Mouse (Mus musculus) midbrain, embryonic 14.5 days (tissue): Measurements from ENCODE around the gene Ifitm6. TPM values are rescaled to one million over a fixed set of nuclear protein-coding genes. Genes with fewer than 3 reads are reported as not detected.

ENCODE experiments used
- ATAC-seq: fragments of 200-750 bp; cut with Nextera tagmentation; 2 replicates; pipeline ENCODE4 v1.8.0; 2017; ENCODE audit warnings: moderate number of reproducible peaks, moderate library complexity; ENCODE audit not compliant: low FRiP score, low TSS enrichment
- DNase-seq: peaks from one replicate; pipeline ENCODE4 v3.0.0-alpha.2; 2015
- H3K27ac ChIP-seq: fragments of 300-500 bp; sonication (generic); replicated peaks from 2 replicates; pipeline ENCODE4 v1.5.1; 2014; ENCODE audit warnings: mild to moderate bottlenecking, low read depth, low read length, moderate library complexity
- H3K27me3 ChIP-seq: fragments of 300-500 bp; sonication (generic); 2 replicates; pipeline ENCODE4 v1.6.1; 2014; ENCODE audit warnings: low read length, control low read depth, mixed read lengths; ENCODE audit not compliant: control insufficient read depth, insufficient read depth
- H3K36me3 ChIP-seq: fragments of 300-500 bp; sonication (generic); 2 replicates; pipeline ENCODE4 v1.6.1; 2014; ENCODE audit warnings: low read length, control low read depth; ENCODE audit not compliant: control insufficient read depth, insufficient read depth
- H3K4me1 ChIP-seq: fragments of 300-500 bp; sonication (generic); 2 replicates; pipeline ENCODE4 v1.6.1; 2014; ENCODE audit warnings: mild to moderate bottlenecking, antibody characterized with exemption, low read length, control low read depth; ENCODE audit not compliant: control insufficient read depth, insufficient read depth
- H3K4me2 ChIP-seq: fragments of 300-500 bp; sonication (generic); 2 replicates; pipeline ENCODE4 v1.6.1; 2014; ENCODE audit warnings: mild to moderate bottlenecking, low read length, moderate library complexity
- H3K4me3 ChIP-seq: fragments of 300-500 bp; sonication (generic); replicated peaks from 2 replicates; pipeline ENCODE4 v1.5.1; 2014; ENCODE audit warnings: low read depth, low read length
- H3K9ac ChIP-seq: fragments of 300-500 bp; sonication (generic); replicated peaks from 2 replicates; pipeline ENCODE4 v1.6.1; 2014; ENCODE audit warnings: mild to moderate bottlenecking, low read length, moderate library complexity
- H3K9me3 ChIP-seq: fragments of 300-500 bp; sonication (generic); 2 replicates; pipeline ENCODE4 v1.6.1; 2016; ENCODE audit warnings: low read length, control low read depth, mixed read lengths; ENCODE audit not compliant: control insufficient read depth
- WGBS: fragments of 180-500 bp; shearing (Covaris S2); extraction: QIAGEN DNeasy Blood & Tissue Kit; methylation state at CpG from one replicate; pipeline ENCODE4 v1.1.7; 2014; 5-methylcytosine and 5-hydroxymethylcytosine counted together
- polyA plus RNA-seq: library from polyadenylated mRNA; unstranded; fragments of >200 nt; fragmentation: Nextera tagmentation; extraction: Ambion mirVana; gene quantifications from 2 replicates; pipeline ENCODE4 v1.2.1, GENCODE M21; 2014

Gene Ifitm6
- polyA plus RNA-seq, 1 experiment from 2014 or later, result 0.34 TPM

- Histone ChIP-seq H3K9ac (no peak overlapping the region), H3K27me3 (no peaks in the 10 kb centered on the region), H3K36me3 (peaks cover 8% of the 10 kb centered on the region; the same call in 1 of the 2 replicates), H3K9me3 (no peaks in the 10 kb centered on the region; the same call in 1 of the 2 replicates), H3K4me1 (peaks cover 23% of the 10 kb centered on the region), H3K4me3 (no peak overlapping the region), H3K4me2 (no peak overlapping the region), H3K27ac (no peak overlapping the region)
- WGBS, result 96% methylated on average over 14 of the region's 14 CpGs
- ATAC-seq, result no peak
- no peak for DNase-seq
Observed at GRCm38 (mm10) chr7:141058601-141059341, 41.0 kb upstream of the Ifitm6 start.

GRCm38 (mm10) chr7:141057541-141057940 lies 39.8 kb upstream of the Ifitm6 start:
- DNase-seq (no peak), ATAC-seq (no peak)
- no peaks in the 10 kb centered on the region for H3K36me3 ChIP-seq
- peaks cover 21% of the 10 kb centered on the region for H3K4me1 ChIP-seq
- no peaks in the 10 kb centered on the region for H3K27me3 ChIP-seq
- H3K4me3 ChIP-seq, result no peak overlapping the region
- no peak overlapping the region for H3K9ac ChIP-seq
- WGBS, result 95% methylated on average over 1 of the region's 1 CpGs
- no peak overlapping the region for H3K27ac ChIP-seq
- H3K9me3 ChIP-seq, result no peaks in the 10 kb centered on the region; the same call in 1 of the 2 replicates
- no peak overlapping the region for H3K4me2 ChIP-seq

GRCm38 (mm10) chr7:141056976-141057375 lies 39.3 kb upstream of the Ifitm6 start:
- DNase-seq, result no peak
- Histone ChIP-seq H3K36me3 (no peaks in the 10 kb centered on the region), H3K27me3 (no peaks in the 10 kb centered on the region), H3K4me2 (no peak overlapping the region), H3K9me3 (no peaks in the 10 kb centered on the region; the same call in 1 of the 2 replicates), H3K27ac (no peak overlapping the region), H3K4me1 (peaks cover 15% of the 10 kb centered on the region), H3K4me3 (no peak overlapping the region), H3K9ac (no peak overlapping the region)
- ATAC-seq, result no peak
- 93% methylated on average over 6 of the region's 6 CpGs for WGBS

DNA sequence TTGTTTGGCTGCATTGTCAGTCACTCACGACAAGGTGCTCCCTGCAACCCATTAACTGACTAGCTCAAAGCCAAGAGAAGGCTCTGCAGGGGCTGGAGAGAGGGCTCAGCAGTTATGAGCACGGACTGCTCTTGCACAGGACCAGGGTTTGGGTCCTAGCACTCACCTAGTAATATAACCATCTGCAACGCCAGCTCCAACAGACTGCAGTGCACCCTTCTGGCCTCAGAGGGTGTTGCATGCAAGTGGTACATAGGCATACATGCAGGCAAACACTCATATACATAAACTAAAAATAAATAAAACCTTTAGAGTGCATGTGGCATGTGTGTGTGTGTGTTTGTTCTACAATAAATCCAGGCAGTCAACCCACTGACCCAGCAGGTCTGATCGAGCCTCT lies 38.1 kb upstream of the Ifitm6 start:
- Histone ChIP-seq H3K9ac (no peak overlapping the region), H3K9me3 (no peaks in the 10 kb centered on the region; the same call in 1 of the 2 replicates), H3K4me1 (peaks cover 10% of the 10 kb centered on the region), H3K27ac (no peak overlapping the region), H3K36me3 (no peaks in the 10 kb centered on the region), H3K27me3 (no peaks in the 10 kb centered on the region), H3K4me2 (no peak overlapping the region), H3K4me3 (no peak overlapping the region)
- no peak for ATAC-seq
- 88% methylated on average over 4 of the region's 4 CpGs for WGBS
- DNase-seq, result no peak

DNA sequence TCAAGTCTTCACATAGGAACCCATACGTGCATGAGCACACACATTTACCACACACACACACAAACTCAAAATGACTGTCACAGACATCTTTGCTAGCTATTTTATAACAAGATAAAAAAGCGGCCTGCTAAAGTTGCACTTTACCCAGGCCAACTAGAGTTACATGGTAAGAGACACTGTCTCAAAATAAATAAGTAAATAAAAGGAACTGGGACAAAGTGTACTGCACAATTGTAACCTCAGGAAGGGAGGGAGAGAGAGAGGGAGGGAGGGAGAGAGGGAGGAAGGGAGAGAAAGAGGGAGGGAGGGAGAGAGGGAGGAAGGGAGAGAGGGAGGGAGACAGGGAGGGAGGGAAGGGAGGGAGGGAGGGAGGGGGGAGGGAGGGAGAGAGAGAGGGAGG lies 34.7 kb upstream of the Ifitm6 start:
- Histone ChIP-seq H3K36me3 (no peaks in the 10 kb centered on the region), H3K27ac (no peak overlapping the region), H3K4me1 (peaks cover 7% of the 10 kb centered on the region), H3K27me3 (no peaks in the 10 kb centered on the region), H3K9ac (no peak overlapping the region), H3K9me3 (no peaks in the 10 kb centered on the region; the same call in 1 of the 2 replicates), H3K4me2 (no peak overlapping the region), H3K4me3 (no peak overlapping the region)
- DNase-seq, result no peak
- no peak for ATAC-seq
- WGBS, result 86% methylated on average over 2 of the region's 2 CpGs

GRCm38 (mm10) chr7:141052016-141052415 lies 34.3 kb upstream of the Ifitm6 start:
- no peaks in the 10 kb centered on the region; the same call in 1 of the 2 replicates for H3K9me3 ChIP-seq
- ATAC-seq, result no peak
- no peak overlapping the region for H3K9ac ChIP-seq
- no peak overlapping the region for H3K4me3 ChIP-seq
- H3K27me3 ChIP-seq, result no peaks in the 10 kb centered on the region
- no peak overlapping the region for H3K27ac ChIP-seq
- 93% methylated on average over 4 of the region's 4 CpGs for WGBS
- no peak for DNase-seq
- no peaks in the 10 kb centered on the region for H3K36me3 ChIP-seq
- H3K4me1 ChIP-seq, result peaks cover 9% of the 10 kb centered on the region
- no peak overlapping the region for H3K4me2 ChIP-seq

- H3K4me2 ChIP-seq, result no peak overlapping the region
- H3K9me3 ChIP-seq, result no peaks in the 10 kb centered on the region; the same call in 1 of the 2 replicates
- ATAC-seq (no peak), DNase-seq (no peak)
- no peaks in the 10 kb centered on the region for H3K36me3 ChIP-seq
- 68% methylated on average over 17 of the region's 17 CpGs for WGBS
- H3K9ac ChIP-seq, result no peak overlapping the region
- no peak overlapping the region for H3K4me3 ChIP-seq
- no peak overlapping the region for H3K27ac ChIP-seq
- no peaks in the 10 kb centered on the region for H3K27me3 ChIP-seq
- H3K4me1 ChIP-seq, result peaks cover 9% of the 10 kb centered on the region
Observed at GRCm38 (mm10) chr7:141051060-141051685, 33.4 kb upstream of the Ifitm6 start.

GRCm38 (mm10) chr7:141049326-141049725 lies 31.6 kb upstream of the Ifitm6 start:
- no peaks in the 10 kb centered on the region for H3K27me3 ChIP-seq
- H3K36me3 ChIP-seq, result no peaks in the 10 kb centered on the region
- no peak overlapping the region for H3K4me2 ChIP-seq
- peaks cover 9% of the 10 kb centered on the region for H3K4me1 ChIP-seq
- H3K4me3 ChIP-seq, result no peak overlapping the region
- no peaks in the 10 kb centered on the region for H3K9me3 ChIP-seq
- DNase-seq, result no peak
- H3K9ac ChIP-seq, result no peak overlapping the region
- ATAC-seq, result no peak
- WGBS, result 90% methylated on average over 2 of the region's 2 CpGs
- no peak overlapping the region for H3K27ac ChIP-seq
